Mouse (Mus musculus) forebrain, postnatal 0 days (tissue): ENCODE data around the gene Sectm1b. TPM values are rescaled to one million over a fixed set of nuclear protein-coding genes. Genes with fewer than 3 reads are reported as not detected.
"Not testable (repeated sequence)": the region's sequence is repeated elsewhere in the genome, so short reads cannot be mapped to it uniquely, and the experiment has no call there.

Source experiments
- ATAC-seq: fragments of 200-750 bp; cut with Nextera tagmentation; 2 replicates; pipeline ENCODE4 v1.8.0; 2017; ENCODE audit warnings: mild to moderate bottlenecking, moderate library complexity
- DNase-seq: peaks from one replicate; pipeline ENCODE4 v3.0.0-alpha.2; 2015
- H3K27ac ChIP-seq: fragments of 300-500 bp; sonication (generic); 2 replicates; pipeline ENCODE4 v1.5.1; 2014; ENCODE audit warnings: low read depth, mild to moderate bottlenecking, antibody characterized with exemption, low read length, moderate library complexity, mixed read lengths
- H3K27me3 ChIP-seq: fragments of 300-500 bp; sonication (generic); 2 replicates; pipeline ENCODE4 v1.6.1; 2014; ENCODE audit warnings: mild to moderate bottlenecking, low read length, mixed read lengths; ENCODE audit not compliant: insufficient read depth
- H3K36me3 ChIP-seq: fragments of 300-500 bp; sonication (generic); 2 replicates; pipeline ENCODE4 v1.6.1; 2014; ENCODE audit warnings: mild to moderate bottlenecking, moderate library complexity; ENCODE audit not compliant: insufficient read depth
- H3K4me1 ChIP-seq: fragments of 300-500 bp; sonication (generic); 2 replicates; pipeline ENCODE4 v1.6.1; 2014; ENCODE audit warnings: antibody characterized with exemption; ENCODE audit not compliant: insufficient read depth
- H3K4me2 ChIP-seq: fragments of 300-500 bp; sonication (generic); 2 replicates; pipeline ENCODE4 v1.6.1; 2014; ENCODE audit warnings: low read depth, mild to moderate bottlenecking, moderate library complexity
- H3K4me3 ChIP-seq: fragments of 300-500 bp; sonication (generic); 2 replicates; pipeline ENCODE4 v1.5.1; 2014; ENCODE audit warnings: low read depth, low read length, mixed read lengths
- H3K9ac ChIP-seq: fragments of 300-500 bp; sonication (generic); 2 replicates; pipeline ENCODE4 v1.6.1; 2014; ENCODE audit warnings: mild to moderate bottlenecking
- H3K9me3 ChIP-seq: fragments of 300-500 bp; sonication (generic); 2 replicates; pipeline ENCODE4 v1.6.1; 2016; ENCODE audit warnings: low read length
- CTCF ChIP-seq: sonication (generic); IDR thresholded peaks from 2 replicates; pipeline ENCODE4 v1.5.1; 2016; ENCODE audit warnings: antibody characterized with exemption, control low read depth, low read depth
- WGBS: fragments of 180-500 bp; shearing (Covaris S2); extraction: QIAGEN DNeasy Blood & Tissue Kit; methylation state at CpG from one replicate; pipeline ENCODE4 v1.1.7; 2014; 5-methylcytosine and 5-hydroxymethylcytosine counted together
- polyA plus RNA-seq: library from polyadenylated mRNA; unstranded; fragments of >200 nt; fragmentation: Nextera tagmentation; extraction: Ambion mirVana; gene quantifications from 2 replicates; pipeline ENCODE4 v1.2.1, GENCODE M21; 2015
- total RNA-seq: library from RNA; depleted of rRNA; stranded (reverse); fragments of >200 nt; gene quantifications from 2 replicates; pipeline ENCODE4 v1.2.3, GENCODE M21; 2014

Gene Sectm1b
- total and polyA plus RNA-seq, 2 experiments from 2014 or later: not detected

GRCm38 (mm10) chr11:121075655-121076054, 12.3 kb upstream of the Sectm1b start:
- WGBS: 76% methylated on average over 5 of the region's 5 CpGs
- no peak overlapping the region for H3K27ac ChIP-seq
- no peak for ATAC-seq

DNA sequence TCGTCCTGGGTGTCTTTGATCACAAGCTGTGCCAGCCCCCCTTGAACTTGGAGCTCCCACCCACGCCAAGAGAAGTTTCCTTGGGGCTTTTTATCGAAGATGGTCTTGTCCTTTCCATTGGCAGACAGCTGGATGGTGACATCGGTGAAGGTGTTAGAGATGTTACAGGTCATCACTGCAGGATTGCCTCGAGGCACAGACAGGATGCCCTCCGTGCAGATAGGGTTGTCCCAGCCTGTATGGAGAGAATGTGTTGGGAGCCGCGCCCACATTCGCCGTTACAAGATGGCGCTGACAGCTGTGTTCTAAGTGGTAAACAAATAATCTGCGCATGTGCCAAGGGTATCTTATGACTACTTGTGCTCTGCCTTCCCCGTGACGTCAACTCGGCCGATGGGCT, 6.3 kb upstream of the Sectm1b start:
- 89% methylated on average over 11 of the region's 16 CpGs for WGBS
- not testable (repeated sequence) for ATAC-seq

More at GRCm38 (mm10) chr11:121075655-121076054, 12.3 kb upstream of the Sectm1b start:
- H3K4me2 ChIP-seq: no peak overlapping the region
- H3K9ac ChIP-seq: no peak overlapping the region
- no peak for TF ChIP-seq CTCF
- H3K4me1 ChIP-seq: no peaks in the 10 kb centered on the region
- H3K36me3 ChIP-seq: no peaks in the 10 kb centered on the region
- H3K4me3 ChIP-seq: no peak overlapping the region
- DNase-seq: no peak
- H3K9me3 ChIP-seq: no peaks in the 10 kb centered on the region
- no peaks in the 10 kb centered on the region for H3K27me3 ChIP-seq

GRCm38 (mm10) chr11:121067895-121068294, 4.5 kb upstream of the Sectm1b start:
- Histone ChIP-seq H3K27ac (no peak overlapping the region), H3K4me3 (no peak overlapping the region), H3K4me2 (no peak overlapping the region), H3K9ac (no peak overlapping the region), H3K27me3 (no peaks in the 10 kb centered on the region), H3K36me3 (no peaks in the 10 kb centered on the region), H3K9me3 (no peaks in the 10 kb centered on the region), H3K4me1 (no peaks in the 10 kb centered on the region)
- TF ChIP-seq CTCF: no peak
- DNase-seq: no peak
- no peak for ATAC-seq
- WGBS: 96% methylated on average over 2 of the region's 2 CpGs

More for the DNA sequence above, 6.3 kb upstream of the Sectm1b start:
- H3K27ac ChIP-seq, H3K27me3 ChIP-seq, H3K4me1 ChIP-seq, H3K4me2 ChIP-seq, DNase-seq, H3K9me3 ChIP-seq, H3K4me3 ChIP-seq, H3K9ac ChIP-seq, H3K36me3 ChIP-seq: not testable (repeated sequence)

GRCm38 (mm10) chr11:121064197-121064596, 828 bp upstream of the Sectm1b start:
- Histone ChIP-seq H3K9me3 (no peaks in the 10 kb centered on the region), H3K4me3 (no peak overlapping the region), H3K4me2 (no peak overlapping the region), H3K36me3 (no peaks in the 10 kb centered on the region), H3K27ac (no peak overlapping the region), H3K9ac (no peak overlapping the region), H3K27me3 (no peaks in the 10 kb centered on the region), H3K4me1 (no peaks in the 10 kb centered on the region)
- TF ChIP-seq CTCF: no peak
- ATAC-seq: no peak
- WGBS: 82% methylated on average over 3 of the region's 3 CpGs
- no peak for DNase-seq

GRCm38 (mm10) chr11:121061615-121062014, 1.8 kb downstream of the Sectm1b start:
- H3K9ac ChIP-seq: no peak overlapping the region
- H3K4me2 ChIP-seq: no peak overlapping the region
- no peak overlapping the region for H3K4me3 ChIP-seq
- no peaks in the 10 kb centered on the region for H3K27me3 ChIP-seq
- H3K9me3 ChIP-seq: no peaks in the 10 kb centered on the region
- DNase-seq: peak; percentile 8
- TF ChIP-seq CTCF: no peak
- no peak overlapping the region for H3K27ac ChIP-seq
- no peaks in the 10 kb centered on the region for H3K4me1 ChIP-seq
- H3K36me3 ChIP-seq: no peaks in the 10 kb centered on the region
- no peak for ATAC-seq
- 59% methylated on average over 8 of the region's 8 CpGs for WGBS

DNA sequence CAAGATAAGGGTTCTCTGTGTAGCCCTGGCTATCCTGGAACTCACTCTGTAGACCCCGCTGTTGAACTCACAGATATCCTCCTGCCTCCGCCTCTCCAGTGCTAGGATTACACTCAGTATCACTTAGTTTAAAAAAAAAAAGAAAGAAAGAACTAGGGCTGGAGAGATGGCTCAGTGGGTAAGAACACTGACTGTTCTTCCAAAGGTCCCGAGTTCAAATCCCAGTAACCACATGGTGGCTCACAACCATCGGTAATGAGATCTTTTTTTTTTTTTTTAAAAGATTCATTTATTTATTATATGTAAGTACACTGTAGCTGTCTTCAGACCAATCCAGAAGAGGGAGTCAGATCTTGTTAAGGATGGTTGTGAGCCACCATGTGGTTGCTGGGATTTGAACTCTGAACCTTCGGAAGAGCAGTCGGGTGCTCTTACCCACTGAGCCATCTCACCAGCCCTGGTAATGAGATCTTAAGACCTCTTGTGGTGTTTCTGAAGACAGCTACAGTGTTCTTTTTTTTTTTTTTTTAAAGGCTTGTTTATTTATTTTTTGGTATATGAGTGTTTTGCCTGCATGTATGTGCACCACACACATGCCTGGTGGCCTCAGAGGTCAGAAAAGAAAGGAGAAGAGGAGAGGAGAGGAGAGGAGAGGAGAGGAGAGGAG, 2.8 kb downstream of the Sectm1b start:
- H3K4me2 ChIP-seq, H3K9me3 ChIP-seq, H3K9ac ChIP-seq, H3K27ac ChIP-seq, H3K27me3 ChIP-seq, H3K36me3 ChIP-seq, DNase-seq, ATAC-seq, H3K4me3 ChIP-seq, H3K4me1 ChIP-seq: not testable (repeated sequence)
- 94% methylated on average over 6 of the region's 6 CpGs for WGBS

DNA sequence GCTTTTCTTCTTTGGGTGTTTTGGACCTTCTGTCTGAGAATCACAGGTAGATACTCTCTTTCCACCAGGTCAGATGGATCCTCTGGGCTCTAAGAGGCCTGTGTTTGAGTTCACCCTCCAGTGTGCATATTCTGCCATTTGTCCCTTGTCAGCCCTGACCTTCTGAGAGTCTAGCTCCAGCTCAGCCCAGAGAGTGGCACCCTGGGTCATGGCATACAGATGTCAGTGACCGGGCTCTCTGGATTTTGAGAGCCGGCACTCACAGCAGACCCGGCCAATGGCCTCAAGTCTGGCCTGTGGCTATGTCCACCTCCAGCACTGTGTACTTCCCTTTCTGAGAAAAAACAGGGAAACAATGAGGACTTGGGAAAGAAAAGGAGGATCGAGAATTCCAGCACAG, 3.9 kb downstream of the Sectm1b start:
- H3K27me3 ChIP-seq: no peaks in the 10 kb centered on the region
- no peak for DNase-seq
- WGBS: 92% methylated on average over 4 of the region's 4 CpGs
- H3K36me3 ChIP-seq: no peaks in the 10 kb centered on the region
- no peak overlapping the region for H3K4me2 ChIP-seq
- H3K9ac ChIP-seq: no peak overlapping the region
- no peak overlapping the region for H3K4me3 ChIP-seq
- no peak for ATAC-seq
- no peaks in the 10 kb centered on the region for H3K4me1 ChIP-seq
- H3K9me3 ChIP-seq: no peaks in the 10 kb centered on the region
- no peak for TF ChIP-seq CTCF
- no peak overlapping the region for H3K27ac ChIP-seq
